Mouse (Mus musculus) neutrophil, adult 83 days (primary cell): ENCODE measurements around the gene 4930544D05Rik. TPM values are rescaled to one million over a fixed set of nuclear protein-coding genes. Genes with fewer than 3 reads are reported as not detected.

ENCODE experiments used
- total RNA-seq, 2 experiments: library from RNA; stranded (reverse); gene quantifications; one replicate each; pipeline ENCODE4 v1.2.4; 2023

The 4930544D05Rik gene
- total RNA-seq: not detected

GRCm38 (mm10) chr11:70615516-70616093, at the start of gene 4930544D05Rik:
Gene 4930544D05Rik (plus strand): TSS chr11:70615848.

GRCm38 (mm10) chr11:70619101-70619500, 3.5 kb downstream of the 4930544D05Rik start, which contains the start of gene Chrne:
Gene Chrne (minus strand): TSS chr11:70619216.

GRCm38 (mm10) chr11:70638714-70639278, 23.1 kb downstream of the 4930544D05Rik start, which contains the start of gene Gp1ba:
Gene Gp1ba (plus strand): TSS chr11:70639122.

GRCm38 (mm10) chr11:70646691-70647650, 31.3 kb downstream of the 4930544D05Rik start, which contains the start of the genes Rnf167 and Slc25a11:
Gene Rnf167 (plus strand): TSS chr11:70647235.
Gene Slc25a11 (minus strand): TSS chr11:70647479.

GRCm38 (mm10) chr11:70654198-70654922, 38.7 kb downstream of the 4930544D05Rik start, which contains the start of gene Pfn1:
Gene Pfn1 (minus strand): TSS chr11:70654644.

GRCm38 (mm10) chr11:70656964-70657363, 41.3 kb downstream of the 4930544D05Rik start, which contains the start of gene Eno3:
Gene Eno3 (plus strand): TSS chr11:70657202.

Other genes starting within 250 kb of the 4930544D05Rik start
- 10 to 100 TPM; 17.1 to 20.1 TPM for gene Pelp1, start 205.8 kb upstream of the 4930544D05Rik start, total RNA-seq
- gene Arrb2, start 183.2 kb upstream of the 4930544D05Rik start, total RNA-seq: 100 to 1,000 TPM; 791 to 868 TPM
- gene Med11, start 163.9 kb upstream of the 4930544D05Rik start, total RNA-seq: 10 to 100 TPM; 22.7 to 25.7 TPM
- gene Zmynd15, start 156.4 kb upstream of the 4930544D05Rik start, total RNA-seq: under 1 TPM in 1 of 2 experiments, not detected in 1; 0.57 TPM
- 1 to 10 TPM; 1.8 to 2.3 TPM for gene Cxcl16, start 155.9 kb upstream of the 4930544D05Rik start, total RNA-seq
- gene Tm4sf5, start 110.6 kb upstream of the 4930544D05Rik start, total RNA-seq: not detected
- not detected for gene Vmo1, start 101.2 kb upstream of the 4930544D05Rik start, total RNA-seq
- gene Gltpd2, start 96.7 kb upstream of the 4930544D05Rik start, total RNA-seq: not detected
- 10 to 100 TPM; 93.7 to 98.2 TPM for gene Psmb6, start 90.5 kb upstream of the 4930544D05Rik start, total RNA-seq
- gene Gm40193, start 82.9 kb upstream of the 4930544D05Rik start, total RNA-seq: not detected
- gene Pld2, start 75.8 kb upstream of the 4930544D05Rik start, total RNA-seq: 1 to 10 TPM; 2.8 to 3.8 TPM
- 10 to 100 TPM; 30.4 to 35.9 TPM for gene Mink1, start 53.0 kb upstream of the 4930544D05Rik start, total RNA-seq
- gene Chrne, start 3.4 kb downstream of the 4930544D05Rik start, total RNA-seq: not detected
- gene Gp1ba, start 23.3 kb downstream of the 4930544D05Rik start, total RNA-seq: under 1 TPM; 0.44 to 0.92 TPM
- 100 to 1,000 TPM; 143 to 145 TPM for gene Rnf167, start 31.4 kb downstream of the 4930544D05Rik start, total RNA-seq
- gene Slc25a11, start 31.6 kb downstream of the 4930544D05Rik start, total RNA-seq: 10 to 100 TPM; 88.4 to 89.0 TPM
- 1,000 to 10,000 TPM; 1,955 to 2,001 TPM for gene Pfn1, start 38.8 kb downstream of the 4930544D05Rik start, total RNA-seq
- gene Eno3, start 41.4 kb downstream of the 4930544D05Rik start, total RNA-seq: 10 to 100 TPM in 1 of 2 experiments, 1 to 10 TPM in 1; 6.5 to 12.5 TPM
- gene Spag7, start 53.6 kb downstream of the 4930544D05Rik start, total RNA-seq: 10 to 100 TPM; 34.4 to 37.7 TPM
- gene Camta2, start 72.3 kb downstream of the 4930544D05Rik start, total RNA-seq: 10 to 100 TPM; 62.9 to 65.1 TPM
- gene Inca1, start 84.3 kb downstream of the 4930544D05Rik start, total RNA-seq: not detected
- gene Kif1c, start 84.7 kb downstream of the 4930544D05Rik start, total RNA-seq: 10 to 100 TPM; 25.3 to 29.9 TPM
- under 1 TPM; 0.51 to 0.70 TPM for gene Zfp3, start 148.4 kb downstream of the 4930544D05Rik start, total RNA-seq
- gene Scimp, start 196.7 kb downstream of the 4930544D05Rik start, total RNA-seq: 1 to 10 TPM; 1.0 to 1.2 TPM
- 10 to 100 TPM; 13.5 to 14.3 TPM for gene Rabep1, start 228.9 kb downstream of the 4930544D05Rik start, total RNA-seq